Mouse (Mus musculus) left cerebral cortex, adult 2 months (tissue): ENCODE measurements around the gene Zbtb40. TPM values are rescaled to one million over a fixed set of nuclear protein-coding genes. Genes with fewer than 3 reads are reported as not detected.

Experiments
- DNase-seq, 2 experiments: peaks; one replicate each; pipeline ENCODE4 v3.0.0; 2021 to 2022; ENCODE audit warnings: low spot score in 2 of 2, mixed read lengths in 1 of 2; ENCODE audit errors: extremely low spot score in 1 of 2
- H3K27ac ChIP-seq: fragments of 200-600 bp; 2 replicates; pipeline ENCODE4 v1.8.1; 2022
- H3K4me3 ChIP-seq: fragments of 200-600 bp; 2 replicates; pipeline ENCODE4 v1.8.1; 2022
- CTCF ChIP-seq: fragments of 200-600 bp; IDR thresholded peaks from 2 replicates; pipeline ENCODE4 v1.8.1; 2022; ENCODE audit warnings: antibody characterized with exemption, mild to moderate bottlenecking, moderate library complexity
- intact Hi-C: fragments of 180-260 bp; cut with DNase I; formaldehyde crosslinking; loops from one replicate; pipeline ENCODE4 v1.15.1; 2025
- total RNA-seq, 2 experiments: library from RNA; stranded (reverse); gene quantifications; 2 replicates each; pipeline ENCODE4 v1.2.3; 2021

The Zbtb40 gene
- total RNA-seq, 2 experiments from 2014 or later, result 13.7 to 15.7 TPM

DNA sequence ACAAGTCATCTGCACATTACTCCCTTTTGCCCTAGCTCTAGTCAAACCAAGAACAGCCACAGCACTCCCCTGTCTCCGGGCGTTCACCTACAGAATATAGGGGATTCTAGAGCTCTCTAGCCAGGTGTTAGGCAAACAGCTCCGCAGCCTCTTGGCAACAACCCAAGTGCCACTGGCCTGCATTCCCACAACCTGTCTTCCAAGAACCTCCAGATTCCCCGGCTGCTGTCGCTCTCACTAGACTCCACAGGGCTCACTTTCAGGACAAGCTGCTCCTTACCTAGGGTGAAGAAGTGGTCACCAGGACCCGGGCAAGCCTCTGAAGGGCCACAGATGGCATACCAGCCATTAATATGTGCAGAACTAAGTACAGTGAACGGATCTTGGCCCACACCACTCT lies 17.3 kb downstream of the Zbtb40 start:
- Histone ChIP-seq H3K27ac (no peak overlapping the region), H3K4me3 (no peak overlapping the region)
- no peak for DNase-seq
- TF ChIP-seq CTCF, result no peak
- intact Hi-C loops, result no loop called here

DNA sequence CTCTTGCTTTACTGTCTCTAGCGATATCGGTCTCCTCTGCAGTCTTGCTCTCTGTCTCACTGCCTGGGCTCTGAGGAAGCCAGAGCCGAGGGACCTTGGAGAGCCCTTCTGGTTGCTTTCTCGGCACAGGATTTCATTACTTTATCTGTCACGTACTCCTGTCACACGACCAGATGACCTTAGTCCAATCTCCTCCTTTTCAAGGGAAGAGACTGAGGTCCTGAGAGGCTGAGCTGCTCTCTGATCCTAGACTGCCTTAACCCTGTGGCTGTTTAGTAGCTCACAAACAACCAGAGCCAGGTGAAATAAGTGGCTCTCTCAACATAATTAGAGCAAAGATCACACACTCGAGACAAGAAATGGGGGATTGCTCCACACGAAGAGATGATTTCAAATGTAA lies 19.3 kb downstream of the Zbtb40 start:
- intact Hi-C loops, result no loop called here
- no peak for DNase-seq
- H3K4me3 ChIP-seq, result no peak overlapping the region
- no peak for TF ChIP-seq CTCF
- H3K27ac ChIP-seq, result no peak overlapping the region

DNA sequence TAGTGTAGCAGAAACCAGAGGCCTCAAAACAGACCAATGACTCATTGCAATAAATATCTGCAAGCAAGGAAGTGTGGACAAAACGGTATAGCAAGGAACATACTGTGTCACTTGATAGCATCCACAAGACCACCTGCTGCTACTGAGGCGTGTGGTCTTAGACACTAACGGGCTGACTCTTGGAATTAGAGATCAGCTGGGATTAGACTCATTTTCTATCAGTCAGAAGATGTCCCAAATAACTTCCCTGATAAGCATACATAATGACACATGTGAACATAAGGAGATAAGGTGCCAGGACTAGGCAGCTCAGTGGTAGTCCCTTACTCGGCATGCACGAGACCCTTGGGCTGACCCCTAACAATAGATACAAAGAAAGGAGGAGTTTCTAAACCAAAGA lies 21.6 kb downstream of the Zbtb40 start:
- H3K4me3 ChIP-seq, result no peak overlapping the region
- intact Hi-C loops, result no loop called here
- no peak for DNase-seq
- TF ChIP-seq CTCF, result no peak
- no peak overlapping the region for H3K27ac ChIP-seq

DNA sequence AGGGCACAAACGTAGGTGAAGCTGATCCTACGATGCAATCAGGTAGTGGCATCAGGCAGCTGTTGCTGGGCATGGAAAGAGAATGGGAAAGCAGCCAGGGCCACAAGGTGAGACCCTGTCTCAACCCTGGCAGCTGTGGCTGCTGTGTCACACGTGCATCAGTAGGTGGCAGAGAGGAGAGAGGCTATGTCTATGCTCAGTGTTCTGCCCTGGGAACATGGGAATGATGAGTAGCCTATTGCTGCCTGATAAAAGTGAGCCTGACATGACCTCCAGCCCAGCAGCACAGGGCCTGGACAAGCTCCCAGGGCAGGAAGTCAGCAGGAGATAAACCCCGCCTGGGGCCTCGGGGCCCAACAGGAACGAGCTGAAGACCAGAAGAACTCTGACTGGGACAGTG lies 23.0 kb downstream of the Zbtb40 start:
- intact Hi-C loops, result no loop called here
- Histone ChIP-seq H3K4me3 (no peak overlapping the region), H3K27ac (no peak overlapping the region)
- no peak; the same call in 1 of the 2 replicates for TF ChIP-seq CTCF
- DNase-seq, result no peak

DNA sequence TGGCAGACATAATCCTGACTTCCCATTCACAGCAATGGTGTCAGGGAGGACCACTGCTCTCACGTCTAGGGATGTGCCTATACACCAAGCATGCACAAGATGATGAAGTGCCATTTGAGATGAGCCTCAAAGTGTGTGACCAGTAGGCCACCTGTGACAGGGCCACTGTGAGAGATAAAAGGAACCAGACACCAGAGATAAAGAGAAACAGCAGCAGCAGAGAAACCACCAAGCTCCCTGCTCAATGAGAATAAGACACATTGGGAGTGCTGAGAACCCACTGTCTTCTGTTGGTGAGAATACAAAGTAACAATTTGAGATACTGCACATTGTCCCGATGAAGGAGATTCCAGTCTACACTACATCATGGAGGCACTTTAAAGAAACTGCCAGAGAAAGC lies 23.5 kb downstream of the Zbtb40 start:
- DNase-seq, result no peak
- H3K4me3 ChIP-seq, result no peak overlapping the region
- intact Hi-C loops, result no loop called here
- no peak overlapping the region for H3K27ac ChIP-seq
- TF ChIP-seq CTCF, result no peak

DNA sequence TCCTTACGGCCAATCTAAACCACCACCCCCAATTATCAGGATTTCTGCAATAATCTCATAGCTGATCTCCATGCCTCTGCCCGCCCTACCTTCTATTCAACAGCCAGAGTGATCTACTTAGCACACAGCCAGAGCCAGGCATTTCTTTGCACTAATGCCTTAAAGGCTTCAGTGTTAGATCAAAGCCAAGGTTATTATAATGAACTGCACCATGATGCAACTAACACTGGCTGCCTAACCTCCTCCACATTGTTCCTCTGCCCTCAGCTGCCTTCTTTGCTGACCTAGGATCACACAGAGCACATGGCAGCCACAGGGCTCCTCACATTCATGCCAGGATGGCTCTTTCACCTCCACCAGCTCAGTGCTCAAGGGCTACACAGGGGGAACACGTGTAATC lies 28.5 kb downstream of the Zbtb40 start:
- DNase-seq, result no peak
- H3K4me3 ChIP-seq, result no peak overlapping the region
- no peak overlapping the region for H3K27ac ChIP-seq
- no peak for TF ChIP-seq CTCF
- intact Hi-C loops, result no loop called here

DNA sequence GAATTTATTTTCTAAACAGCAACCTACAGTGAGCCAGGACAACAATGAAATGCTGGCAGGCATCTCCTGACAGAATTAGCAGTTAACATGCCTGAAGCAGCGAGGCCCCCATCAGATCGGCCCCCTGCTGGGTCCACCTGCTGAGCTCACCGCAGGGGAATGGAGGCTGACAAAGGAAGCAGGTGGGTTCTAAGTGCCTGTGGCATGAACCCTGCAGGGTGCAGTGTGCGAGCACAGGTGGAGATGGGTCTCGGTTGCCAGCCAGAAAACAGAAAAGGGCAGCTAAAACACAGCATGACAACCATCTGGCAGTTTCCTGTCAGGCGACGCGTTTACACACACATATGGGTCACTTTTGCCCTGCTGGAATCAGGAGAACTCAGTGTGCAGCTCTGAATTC lies 32.7 kb downstream of the Zbtb40 start:
- TF ChIP-seq CTCF, result no peak
- H3K4me3 ChIP-seq, result no peak overlapping the region
- intact Hi-C loops, result no loop called here
- no peak overlapping the region for H3K27ac ChIP-seq
- no peak for DNase-seq

DNA sequence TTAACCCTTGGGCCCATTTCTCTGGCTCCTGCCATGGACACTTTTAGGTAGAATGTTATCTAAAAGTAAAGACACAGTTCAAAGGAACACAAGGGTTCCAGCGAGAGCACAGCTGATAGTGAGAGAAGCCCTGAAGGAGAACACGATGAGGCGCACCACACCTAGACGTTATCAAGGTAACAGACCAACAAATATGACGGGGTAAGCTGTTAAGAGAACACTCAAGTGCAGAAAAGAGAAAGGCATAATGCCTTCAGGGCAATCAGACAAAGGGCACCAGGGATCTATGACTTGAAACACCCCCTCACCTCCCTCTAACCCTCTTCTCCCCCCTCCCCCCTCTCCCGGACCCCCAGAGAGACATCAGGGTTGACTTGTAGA lies 33.1 kb downstream of the Zbtb40 start:
- no peak overlapping the region for H3K4me3 ChIP-seq
- H3K27ac ChIP-seq, result no peak overlapping the region
- no peak for DNase-seq
- intact Hi-C loops, result no loop called here
- no peak for TF ChIP-seq CTCF

DNA sequence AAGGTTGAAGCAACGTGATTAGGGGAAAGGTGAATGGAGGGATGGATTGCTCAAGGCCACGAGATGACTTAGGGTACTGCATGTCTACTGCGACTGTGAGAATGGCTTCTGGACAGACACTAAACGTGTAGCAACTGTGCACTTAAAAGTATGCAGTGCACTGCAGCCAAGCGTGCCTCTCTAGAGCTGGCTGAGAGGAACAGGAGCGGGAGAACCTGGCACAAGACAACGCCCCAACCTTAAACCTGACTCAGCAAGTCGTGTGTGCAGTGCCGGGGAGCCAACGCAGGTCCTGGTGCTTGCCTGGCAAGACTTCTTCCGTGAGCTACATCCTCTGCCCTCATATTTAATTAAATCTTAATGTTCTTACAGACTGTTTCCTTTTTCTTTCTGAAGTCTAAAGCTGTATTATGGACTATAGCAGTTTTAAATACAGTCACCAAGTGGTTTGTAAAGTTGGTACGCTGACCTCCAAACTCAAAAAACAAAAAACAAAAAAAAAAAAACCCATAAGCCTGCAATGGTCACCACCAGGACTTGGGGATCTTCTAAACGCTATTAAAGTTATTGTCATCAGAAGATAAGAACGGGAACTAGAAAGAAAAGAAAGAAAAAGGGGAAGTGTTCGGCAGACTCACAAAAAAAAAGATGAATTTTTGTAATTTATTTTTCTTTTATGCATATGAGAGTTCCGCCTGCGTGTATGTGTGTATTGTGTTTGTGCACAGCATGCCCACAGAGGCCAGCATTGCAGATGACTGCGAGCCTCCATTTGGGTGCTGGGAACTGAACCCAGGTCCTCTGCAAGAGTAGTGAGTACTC lies 33.7 kb downstream of the Zbtb40 start:
- no peak overlapping the region for H3K27ac ChIP-seq

DNA sequence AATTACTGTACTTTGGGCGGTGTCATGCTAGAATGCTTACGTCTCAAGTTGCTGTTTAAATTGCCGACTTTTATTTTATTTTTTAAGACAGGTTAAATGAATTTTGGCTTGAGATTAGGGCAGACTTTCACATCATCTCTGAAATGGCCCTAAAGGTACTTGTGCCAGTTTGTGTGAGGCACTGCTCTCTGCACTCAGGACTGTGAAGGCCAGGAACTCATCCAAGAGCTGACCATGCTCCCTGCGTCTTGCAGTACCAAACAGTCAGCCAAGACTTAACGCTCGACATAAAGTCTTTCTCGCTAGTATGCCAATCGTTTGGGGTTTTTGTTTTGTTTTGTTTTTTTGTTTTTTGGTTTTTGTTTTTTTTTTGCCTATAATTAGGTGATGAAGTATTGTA lies 34.5 kb downstream of the Zbtb40 start:
- DNase-seq, result no peak
- no peak overlapping the region for H3K4me3 ChIP-seq
- no peak overlapping the region for H3K27ac ChIP-seq
- TF ChIP-seq CTCF, result no peak
- intact Hi-C loops, result no loop called here

More for the DNA sequence above, 33.7 kb downstream of the Zbtb40 start:
- intact Hi-C loops, result no loop called here
- TF ChIP-seq CTCF, result no peak
- no peak overlapping the region for H3K4me3 ChIP-seq
- no peak for DNase-seq

DNA sequence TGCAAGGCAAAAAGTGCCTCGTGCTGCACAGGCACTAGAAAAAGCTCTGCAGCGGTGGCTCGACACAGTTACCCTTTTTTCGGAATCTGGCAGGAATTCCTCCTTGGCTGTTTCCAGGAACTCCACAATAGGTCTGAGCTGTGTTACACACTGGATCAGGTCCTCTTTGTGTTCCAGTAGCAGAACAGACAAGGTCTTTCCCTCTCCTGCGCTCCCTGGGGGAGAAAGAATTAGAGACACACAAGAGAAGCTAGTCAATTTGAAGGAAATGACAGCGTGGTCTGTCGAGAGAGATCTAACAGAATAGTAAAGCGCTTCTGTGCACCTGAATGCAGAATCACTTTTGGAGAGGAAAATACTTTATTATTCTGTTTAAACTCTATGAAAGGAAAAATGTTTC lies 41.6 kb downstream of the Zbtb40 start:
- Histone ChIP-seq H3K27ac (no peak overlapping the region), H3K4me3 (no peak overlapping the region)
- no peak for DNase-seq
- no peak for TF ChIP-seq CTCF
- intact Hi-C loops, result no loop called here

DNA sequence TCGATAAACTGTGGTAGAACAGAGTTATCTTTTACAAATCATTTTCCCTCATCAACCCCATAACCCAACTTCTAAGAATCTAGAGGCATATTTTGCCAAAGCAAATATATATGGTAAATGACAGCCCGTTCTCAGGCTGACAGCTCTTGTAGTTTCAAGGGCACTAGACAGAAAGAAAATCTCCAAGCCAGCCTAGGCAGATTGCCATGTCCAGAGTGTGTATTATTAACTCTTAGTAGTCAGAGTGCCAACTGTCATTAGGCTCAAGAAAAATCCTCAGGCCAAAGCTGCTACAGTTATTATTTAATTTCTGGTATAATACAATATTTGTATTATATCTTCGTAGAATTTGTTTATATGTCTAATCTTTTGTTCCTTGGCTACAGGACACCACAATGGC lies 46.8 kb downstream of the Zbtb40 start:
- no peak for TF ChIP-seq CTCF
- Histone ChIP-seq H3K27ac (no peak overlapping the region), H3K4me3 (no peak overlapping the region)
- intact Hi-C loops, result no loop called here
- DNase-seq, result no peak

DNA sequence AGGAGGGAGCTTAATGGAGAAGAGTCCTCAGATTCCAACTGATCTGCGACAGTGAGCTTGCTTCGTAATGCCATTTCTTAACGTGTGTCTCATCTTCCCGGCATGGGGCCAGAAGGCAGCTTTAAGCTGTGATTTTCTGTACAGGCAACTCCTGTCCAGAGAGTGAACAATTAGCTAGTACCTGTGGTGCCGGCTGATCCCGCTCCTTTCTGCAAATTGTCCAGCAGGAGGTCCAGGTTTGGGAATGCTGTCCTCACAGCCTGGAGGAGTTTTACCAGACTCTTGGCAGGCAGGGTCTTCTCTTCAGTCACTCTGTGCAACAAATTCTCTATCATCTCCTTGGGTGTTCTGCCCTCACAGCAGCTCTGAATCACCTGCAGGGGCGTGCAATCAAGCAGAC lies 47.6 kb downstream of the Zbtb40 start:
- DNase-seq, result no peak
- intact Hi-C loops, result no loop called here
- no peak overlapping the region for H3K4me3 ChIP-seq
- TF ChIP-seq CTCF, result no peak
- H3K27ac ChIP-seq, result no peak overlapping the region
